Mouse (Mus musculus): ENCODE measurements around the gene Olfr165. TPM values are rescaled to one million over a fixed set of nuclear protein-coding genes. Genes with fewer than 3 reads are reported as not detected.

Gene Olfr165
- not detected for polyA plus RNA-seq (2014; fragmentation: Illumina TruSeq; extraction: RNeasy Lipid Tissue Mini Kit (QIAGEN cat#74804); ENCODE audit: low read depth, low replicate concordance)

DNA sequence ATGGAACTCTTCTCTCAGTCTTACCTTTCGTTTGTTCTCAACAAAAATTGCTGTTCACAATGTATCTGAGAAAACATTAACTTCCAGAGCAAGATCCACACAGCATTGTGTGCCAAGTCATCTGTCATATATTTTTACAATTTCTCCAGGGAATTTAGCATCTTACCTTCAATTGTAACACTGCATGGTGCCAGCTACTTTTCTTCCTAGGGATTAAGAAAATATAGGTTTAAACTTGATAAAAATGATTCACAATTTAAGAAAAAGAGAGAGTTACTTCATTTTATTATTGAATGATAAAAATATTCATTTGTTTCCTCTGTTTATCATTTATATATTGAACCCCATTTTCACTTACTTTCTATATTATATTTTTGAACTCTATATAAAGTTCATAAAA lies at the start of gene Olfr165:
Olfr165 (minus strand) TSS at position 101 of the 400 bp plus-strand sequence.

Other genes starting within 250 kb of the Olfr165 start
- not detected for gene Olfr164, start 109.1 kb downstream of the Olfr165 start, polyA plus RNA-seq (2014; fragmentation: Illumina TruSeq; extraction: RNeasy Lipid Tissue Mini Kit (QIAGEN cat#74804); ENCODE audit: low read depth, low replicate concordance)
- gene Olfr166, start 60.6 kb upstream of the Olfr165 start, polyA plus RNA-seq (2014; fragmentation: Illumina TruSeq; extraction: RNeasy Lipid Tissue Mini Kit (QIAGEN cat#74804); ENCODE audit: low read depth, low replicate concordance): not detected
- gene Olfr167, start 99.1 kb upstream of the Olfr165 start, polyA plus RNA-seq (2014; fragmentation: Illumina TruSeq; extraction: RNeasy Lipid Tissue Mini Kit (QIAGEN cat#74804); ENCODE audit: low read depth, low replicate concordance): not detected
- not detected for gene Olfr168, start 112.4 kb upstream of the Olfr165 start, polyA plus RNA-seq (2014; fragmentation: Illumina TruSeq; extraction: RNeasy Lipid Tissue Mini Kit (QIAGEN cat#74804); ENCODE audit: low read depth, low replicate concordance)
- not detected for gene Olfr169, start 148.7 kb upstream of the Olfr165 start, polyA plus RNA-seq (2014; fragmentation: Illumina TruSeq; extraction: RNeasy Lipid Tissue Mini Kit (QIAGEN cat#74804); ENCODE audit: low read depth, low replicate concordance)
- gene Olfr170, start 188.7 kb upstream of the Olfr165 start, polyA plus RNA-seq (2014; fragmentation: Illumina TruSeq; extraction: RNeasy Lipid Tissue Mini Kit (QIAGEN cat#74804); ENCODE audit: low read depth, low replicate concordance): not detected
- not detected for gene Olfr171, start 206.8 kb upstream of the Olfr165 start, polyA plus RNA-seq (2014; fragmentation: Illumina TruSeq; extraction: RNeasy Lipid Tissue Mini Kit (QIAGEN cat#74804); ENCODE audit: low read depth, low replicate concordance)